Mouse (Mus musculus) heart, postnatal 4 days (tissue): Measurements from ENCODE around the gene Camk2g. TPM values are rescaled to one million over a fixed set of nuclear protein-coding genes. Genes with fewer than 3 reads are reported as not detected.

ENCODE experiments used
- DNase-seq: peaks from one replicate; pipeline ENCODE4 v3.0.0; 2021
- total RNA-seq, 2 experiments: library from RNA; stranded (reverse); gene quantifications; 2 replicates each; pipeline ENCODE4 v1.2.3; 2021

Gene Camk2g
- total RNA-seq, 2 experiments from 2014 or later: 58.3 to 65.2 TPM

GRCm38 (mm10) chr14:20784708-20785107 lies 9.2 kb downstream of the Camk2g start:
- DNase-seq: no peak

- DNase-seq: no peak
Measured at GRCm38 (mm10) chr14:20783526-20783925, 10.4 kb downstream of the Camk2g start.

DNA sequence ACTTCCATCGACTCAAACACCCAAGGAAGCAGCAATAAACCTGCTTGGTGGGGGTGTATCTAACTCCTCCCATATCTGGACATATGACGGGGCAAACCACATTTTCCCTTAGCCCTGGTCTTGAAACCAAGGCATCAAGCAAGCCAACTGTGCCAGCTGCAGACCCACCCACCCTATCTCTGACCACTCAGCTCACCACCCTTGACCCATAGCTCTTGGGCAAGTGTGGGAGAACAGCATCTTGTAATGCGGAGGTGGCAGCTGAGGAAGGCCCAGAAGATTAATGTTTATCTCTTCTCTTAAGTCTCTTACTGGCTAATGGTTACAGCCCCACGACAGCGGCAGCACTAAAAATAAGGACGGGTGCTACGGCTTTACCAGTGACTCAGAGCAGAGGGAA lies 11.0 kb downstream of the Camk2g start:
- no peak for DNase-seq

DNA sequence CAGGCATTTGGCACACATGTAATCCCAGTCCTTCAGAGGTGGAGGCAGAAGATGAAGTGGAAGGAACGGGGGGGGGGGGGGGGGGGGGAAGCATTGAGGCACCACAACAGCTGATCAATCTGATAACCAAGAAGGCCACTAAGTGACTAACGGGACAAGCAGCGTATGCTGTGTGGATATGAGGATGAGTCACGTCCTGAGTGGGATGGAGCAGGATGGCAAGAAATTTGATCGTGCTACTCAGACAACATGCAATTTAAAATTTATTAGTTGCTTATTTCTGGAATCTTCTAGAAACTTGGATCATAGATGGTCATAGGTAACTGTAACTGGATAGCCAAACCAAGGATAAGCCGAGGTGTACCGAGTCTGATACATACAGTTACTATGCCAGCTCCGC lies 13.7 kb downstream of the Camk2g start:
- DNase-seq: no peak

GRCm38 (mm10) chr14:20778496-20778895 lies 15.4 kb downstream of the Camk2g start:
- no peak for DNase-seq

DNA sequence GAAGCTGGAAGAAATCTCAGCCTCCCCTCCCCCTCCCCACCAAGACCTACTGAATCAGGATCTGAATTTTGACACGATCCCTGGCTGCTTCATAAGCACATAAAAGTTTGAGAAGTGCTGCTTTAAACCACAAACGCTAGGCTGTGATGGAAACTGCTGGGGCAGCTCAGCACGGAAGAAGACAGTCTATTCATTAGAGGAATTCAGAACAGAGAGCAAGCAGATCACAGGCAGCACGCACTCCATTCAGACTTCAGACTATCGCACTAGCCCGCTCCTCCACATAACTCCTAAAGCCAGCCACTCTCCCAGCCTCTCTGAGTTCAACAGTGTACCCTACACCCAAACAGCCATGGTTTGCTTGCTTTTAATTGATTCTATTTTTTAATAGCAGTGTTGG lies 18.2 kb downstream of the Camk2g start:
- no peak for DNase-seq

- no peak for DNase-seq
Measured at GRCm38 (mm10) chr14:20773410-20773809, 20.5 kb downstream of the Camk2g start.

GRCm38 (mm10) chr14:20772808-20773207 lies 21.1 kb downstream of the Camk2g start:
- DNase-seq: no peak

DNA sequence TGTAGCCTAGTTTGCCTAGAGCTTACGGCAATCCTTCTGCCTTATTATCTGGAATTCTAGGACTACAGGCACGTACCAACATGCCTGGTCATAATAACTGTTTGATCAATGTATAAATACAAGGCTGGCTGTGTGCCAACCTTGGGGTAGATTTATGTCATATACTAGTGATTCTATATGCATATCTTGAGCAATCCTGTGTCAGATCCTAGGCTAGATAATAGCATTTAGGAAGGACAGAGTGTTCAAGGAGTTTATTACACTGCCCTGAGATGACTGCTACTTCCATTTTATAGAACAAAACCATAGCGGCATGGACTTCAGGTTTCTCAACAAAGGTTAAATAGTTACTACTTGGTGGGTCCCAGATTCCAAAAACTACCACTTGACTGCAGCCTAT lies 21.9 kb downstream of the Camk2g start:
- DNase-seq: no peak

- DNase-seq: peak; percentile 77
Measured at GRCm38 (mm10) chr14:20768581-20768980, 25.3 kb downstream of the Camk2g start.

GRCm38 (mm10) chr14:20767936-20768335 lies 26.0 kb downstream of the Camk2g start:
- no peak for DNase-seq

GRCm38 (mm10) chr14:20765642-20766258 lies 28.1 kb downstream of the Camk2g start:
- DNase-seq: peak; percentile 95

- DNase-seq: no peak
Measured at GRCm38 (mm10) chr14:20764942-20765341, 28.9 kb downstream of the Camk2g start.

GRCm38 (mm10) chr14:20758768-20759435 lies 35.0 kb downstream of the Camk2g start:
- no peak for DNase-seq

GRCm38 (mm10) chr14:20757370-20757907 lies 36.4 kb downstream of the Camk2g start:
- peak; percentile 70 for DNase-seq

DNA sequence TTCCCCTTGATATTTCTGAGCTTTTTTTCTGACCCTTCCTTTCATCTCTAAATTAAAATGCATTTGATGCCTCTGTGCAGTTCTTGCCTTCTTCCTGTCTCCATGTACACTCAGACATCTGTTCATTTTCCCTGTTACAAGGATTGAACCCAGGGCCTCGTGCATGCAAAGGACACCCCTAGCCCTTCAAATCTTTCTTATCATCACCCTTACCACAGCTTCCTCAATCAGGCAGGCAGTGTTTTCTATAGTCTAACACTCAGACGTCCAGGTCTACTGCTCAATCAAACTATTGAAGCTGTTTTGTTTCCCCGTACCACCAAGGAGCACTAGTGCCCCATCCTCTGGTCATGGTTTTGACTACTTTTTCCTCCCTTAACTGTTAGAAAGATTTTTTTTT lies 40.1 kb downstream of the Camk2g start:
- no peak for DNase-seq

GRCm38 (mm10) chr14:20750503-20750902 lies 43.4 kb downstream of the Camk2g start:
- DNase-seq: no peak

- no peak for DNase-seq
Measured at GRCm38 (mm10) chr14:20749494-20750051, 44.3 kb downstream of the Camk2g start.

DNA sequence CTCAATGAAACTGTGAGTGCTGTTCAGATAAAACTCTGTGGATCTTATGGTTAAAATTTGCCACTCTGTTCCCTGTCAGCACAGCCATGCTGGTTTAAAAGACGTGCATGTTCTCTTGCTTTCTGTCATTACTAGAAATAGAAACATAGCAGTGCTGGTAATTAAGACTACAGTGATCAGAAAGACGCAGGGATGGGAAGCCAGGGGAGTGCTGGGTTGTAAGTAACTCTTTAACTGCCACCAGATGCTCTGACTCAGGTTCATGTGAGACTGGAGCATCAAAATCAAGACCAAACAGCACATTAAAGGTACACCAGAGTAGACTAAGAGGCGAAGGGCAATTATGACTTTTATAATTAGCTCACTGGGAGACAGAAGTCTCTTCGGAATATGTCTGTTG lies 45.5 kb downstream of the Camk2g start:
- DNase-seq: no peak

DNA sequence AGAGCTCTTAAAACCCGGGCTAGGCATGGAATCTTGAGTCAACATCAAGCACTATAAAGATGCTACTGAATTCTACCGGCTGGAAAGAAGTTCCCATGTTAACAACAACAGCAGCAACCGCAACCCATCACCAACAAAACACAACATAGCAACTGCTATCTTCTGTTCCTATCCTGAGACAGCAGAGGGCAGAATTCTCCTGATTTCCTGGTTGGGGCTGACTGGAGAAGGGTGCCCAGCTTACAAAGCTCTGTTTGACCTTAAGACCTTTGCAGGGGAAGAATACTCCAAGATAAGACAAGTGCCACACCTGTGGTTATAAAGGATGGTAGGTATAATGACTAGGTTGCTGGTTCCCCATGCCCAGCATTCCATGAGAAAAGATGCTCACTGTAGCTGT lies 47.0 kb downstream of the Camk2g start:
- DNase-seq: no peak

- no peak for DNase-seq
Measured at GRCm38 (mm10) chr14:20743614-20744013, 50.3 kb downstream of the Camk2g start.

DNA sequence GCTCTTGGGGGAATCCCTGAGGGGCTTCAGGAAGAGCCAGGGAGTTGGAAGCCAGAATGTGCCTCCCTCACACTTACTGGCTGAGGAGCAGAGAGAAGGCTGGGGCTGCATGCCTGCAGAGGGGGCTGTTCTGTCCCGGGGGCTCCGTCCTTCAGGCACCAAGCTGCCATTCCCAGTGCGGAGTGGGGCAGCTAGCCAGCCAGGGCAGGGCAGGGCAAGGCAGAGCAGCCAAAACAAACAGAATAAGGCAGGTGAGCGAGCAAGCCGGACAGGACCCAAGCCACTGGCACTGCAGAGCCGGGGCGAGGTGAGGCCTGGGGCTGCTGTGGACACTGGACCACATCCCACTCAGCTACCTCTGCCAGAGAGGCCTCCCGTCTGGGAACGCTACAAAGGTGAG lies 52.6 kb downstream of the Camk2g start:
- DNase-seq: no peak

GRCm38 (mm10) chr14:20738511-20738910 lies 55.4 kb downstream of the Camk2g start:
- DNase-seq: no peak

DNA sequence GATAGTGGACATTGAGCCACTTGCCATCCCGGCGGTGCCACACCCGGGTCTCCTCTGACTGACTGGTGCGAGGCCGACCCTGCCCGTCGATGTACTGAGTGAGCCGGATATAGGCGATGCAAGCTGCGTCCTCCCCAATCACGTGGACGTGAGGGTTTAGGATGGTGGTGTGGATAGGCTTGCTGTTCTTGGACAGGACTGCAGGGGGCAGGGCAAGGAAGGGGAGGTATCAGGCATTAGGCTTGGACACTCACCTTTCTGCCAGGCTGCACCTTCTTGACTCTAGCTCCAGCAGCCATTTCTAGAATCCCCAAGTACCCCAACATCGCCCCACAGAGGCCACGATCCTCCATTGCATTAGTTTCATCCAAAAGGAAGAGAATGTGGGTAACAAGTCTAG lies 56.6 kb downstream of the Camk2g start:
- DNase-seq: peak; percentile 80
